Mouse (Mus musculus) thymus, adult 2 months (tissue): ENCODE measurements around the gene Tmsb10.

Experiments
- CTCF ChIP-seq: fragments of 200-500 bp; IDR thresholded peaks from 2 replicates; pipeline ENCODE4 v1.5.1; 2012; ENCODE audit warnings: mild to moderate bottlenecking, control low read depth, low read length, moderate library complexity, borderline replicate concordance; ENCODE audit not compliant: control insufficient read depth, poor library complexity, insufficient read depth; ENCODE audit errors: extremely low read depth
- POLR2A ChIP-seq: fragments of 200-500 bp; IDR thresholded peaks from 2 replicates; pipeline ENCODE4 v1.6.1; 2012; ENCODE audit warnings: mild to moderate bottlenecking, low read length, control low read depth, moderate library complexity; ENCODE audit not compliant: control insufficient read depth, poor library complexity, insufficient read depth; ENCODE audit errors: extremely low read depth

DNA sequence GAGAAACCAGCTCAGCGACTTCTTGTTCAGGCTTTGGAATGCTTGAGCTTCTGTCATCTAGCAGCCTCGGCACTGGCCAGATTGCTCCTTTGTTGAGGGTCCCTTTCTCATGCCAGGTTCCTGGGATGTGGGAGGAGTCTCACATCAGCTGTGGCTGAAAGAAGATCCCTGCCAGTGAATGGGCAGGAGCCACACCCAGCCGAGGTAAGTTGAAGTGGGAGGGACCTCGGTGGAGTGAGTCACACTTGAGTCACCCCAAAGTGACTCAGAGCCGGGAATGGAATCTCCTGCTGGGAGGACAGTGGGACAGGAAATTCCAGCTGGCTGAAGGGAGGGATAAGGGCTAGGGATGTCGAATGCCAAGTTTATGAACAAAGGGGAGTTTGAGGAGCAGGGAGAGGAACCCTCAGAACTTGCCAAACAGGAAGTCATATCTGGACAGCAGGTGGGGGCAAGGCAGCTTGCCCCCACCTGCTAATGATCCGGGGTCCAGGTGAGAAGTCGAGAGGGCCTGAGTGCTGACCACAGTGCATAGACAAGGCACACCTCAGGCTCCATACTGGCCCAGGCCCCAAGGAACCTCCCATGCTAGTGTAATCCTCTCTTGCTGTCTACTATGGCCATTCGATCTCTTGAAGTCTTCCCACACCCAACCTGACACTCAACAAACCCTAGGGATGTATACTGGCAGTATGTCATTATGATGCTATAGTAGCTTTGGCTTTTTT, 31.6 kb downstream of the Tmsb10 start:
- TF ChIP-seq POLR2A (no peak), CTCF (no peak)
